Mouse (Mus musculus): ENCODE measurements around the gene Slamf9.

DNA sequence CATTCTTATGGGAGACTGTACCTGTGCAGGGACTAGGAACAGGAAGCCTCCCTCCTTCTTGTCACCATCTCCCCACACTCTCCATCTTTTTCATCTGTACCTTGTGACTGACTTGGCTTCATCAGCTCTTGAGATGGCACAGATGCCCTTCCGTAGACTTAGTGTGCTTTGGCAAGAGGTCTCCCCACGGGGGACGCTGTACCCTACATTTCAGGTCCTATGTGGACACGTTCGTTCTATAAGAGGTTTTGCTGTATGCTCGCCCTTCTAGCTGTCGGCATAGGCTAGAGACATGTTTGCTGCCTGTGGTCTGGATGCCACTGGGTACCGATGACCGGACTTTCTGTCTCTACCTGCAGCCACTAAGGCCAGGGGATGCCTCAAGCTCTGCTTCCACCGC lies 52.3 kb downstream of the Slamf9 start:
- TF ChIP-seq POLR2A (IDR thresholded peaks at IDR 0.05; ENCODE audit: control insufficient read depth, extremely low read depth, insufficient read depth, low read length, poor library complexity) (no peak), CTCF (IDR thresholded peaks at IDR 0.05; ENCODE audit: borderline replicate concordance, control insufficient read depth, extremely low read depth, insufficient read depth, low read length, poor library complexity) (no peak)
